Mouse (Mus musculus) heart, adult 11 months (tissue): ENCODE measurements around the gene Tns3.
A peak's percentile ranks its signal among the peaks of the same experiment; 100 is the strongest.

ENCODE experiments used
- DNase-seq: peaks from one replicate; pipeline ENCODE4 v3.0.0; 2022

Gene Tns3

DNA sequence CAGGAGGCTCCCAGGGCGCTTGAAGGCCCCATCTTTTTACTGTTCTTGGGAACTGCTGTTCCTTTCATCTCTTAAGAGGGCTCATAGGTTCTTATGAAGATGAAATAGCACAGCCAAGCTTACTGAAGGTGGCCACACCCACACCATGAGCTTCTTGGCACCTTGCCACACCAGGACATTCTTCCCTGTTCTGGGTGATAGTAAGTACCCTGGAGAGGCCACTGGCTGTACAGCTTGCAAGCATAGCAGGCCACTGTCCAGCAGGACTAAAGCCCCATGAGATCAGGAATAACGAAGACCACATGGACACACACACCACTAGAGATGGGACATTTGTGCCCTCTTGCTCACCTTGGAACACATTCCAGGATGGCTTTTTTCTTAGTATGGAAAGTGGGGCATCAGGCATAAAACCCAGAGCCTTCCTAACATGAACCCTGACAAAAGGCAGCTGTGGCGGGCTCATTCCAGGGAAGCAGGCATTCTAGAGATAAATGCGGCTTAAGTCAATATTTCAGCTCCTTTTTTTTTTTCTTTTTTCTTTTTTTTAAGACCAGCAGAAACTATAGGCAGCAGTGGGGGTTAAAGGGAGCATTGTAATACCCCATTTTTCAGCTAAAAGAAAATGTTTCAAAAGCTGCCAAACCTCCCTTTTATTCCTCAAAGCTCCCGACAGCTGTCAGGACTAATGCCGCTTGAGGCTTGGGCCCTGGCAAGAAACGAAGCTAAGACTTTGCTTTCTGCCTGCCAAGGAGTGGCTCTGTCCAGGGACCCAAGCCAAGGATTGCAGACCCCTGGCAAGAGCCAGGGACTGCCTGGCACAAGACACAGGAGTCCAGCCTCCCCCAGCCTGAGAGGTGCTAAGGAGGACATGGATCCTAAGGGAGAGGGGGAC is 150.7 kb downstream of the Tns3 start:
- peak; percentile 94 for DNase-seq

- DNase-seq, result peak; percentile 68
Observed at GRCm38 (mm10) chr11:8510294-8510693, 154.0 kb downstream of the Tns3 start.

GRCm38 (mm10) chr11:8509614-8510013 is 154.7 kb downstream of the Tns3 start:
- no peak for DNase-seq

DNA sequence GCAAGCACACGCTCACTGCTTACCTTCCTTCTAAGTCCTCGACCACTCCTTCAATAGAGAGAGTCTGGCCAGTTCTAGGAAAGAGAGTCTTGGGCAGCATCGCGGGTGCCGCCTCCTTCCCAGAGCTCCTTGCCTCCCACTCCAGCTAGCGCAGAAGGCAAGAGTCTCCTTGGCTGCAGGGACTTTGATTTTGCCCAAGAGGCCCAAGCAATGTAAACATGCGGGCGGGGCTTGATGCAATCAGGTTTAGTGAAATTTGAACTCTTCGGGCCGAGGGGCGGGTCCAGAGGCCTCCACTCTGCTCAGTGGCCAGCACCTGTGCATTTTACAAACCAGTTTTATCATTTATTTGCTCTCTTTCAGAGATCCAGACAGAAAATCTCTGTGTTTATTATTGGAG is 160.6 kb downstream of the Tns3 start:
- DNase-seq, result no peak

DNA sequence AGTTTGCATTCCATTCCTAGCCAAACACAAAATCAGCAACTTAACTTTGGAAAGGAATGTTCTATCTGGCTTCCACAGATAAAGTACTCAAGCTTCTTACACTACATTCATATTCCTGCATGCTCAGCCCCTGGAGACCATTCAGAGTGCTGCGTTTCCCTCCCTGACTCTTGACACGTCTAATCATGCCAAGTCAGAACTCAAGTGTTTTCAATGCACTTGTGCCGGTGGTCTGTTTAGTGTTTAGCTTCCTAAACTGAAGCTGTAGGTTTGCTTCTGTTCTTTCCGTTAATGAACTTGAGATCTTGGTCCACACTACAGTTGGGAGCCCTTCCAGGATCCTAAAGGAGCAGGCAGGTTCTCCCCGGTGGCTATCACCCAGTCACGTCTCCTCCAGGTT is 163.5 kb downstream of the Tns3 start:
- peak; percentile 87 for DNase-seq

GRCm38 (mm10) chr11:8497136-8497535 is 167.2 kb downstream of the Tns3 start:
- DNase-seq, result peak; percentile 94

DNA sequence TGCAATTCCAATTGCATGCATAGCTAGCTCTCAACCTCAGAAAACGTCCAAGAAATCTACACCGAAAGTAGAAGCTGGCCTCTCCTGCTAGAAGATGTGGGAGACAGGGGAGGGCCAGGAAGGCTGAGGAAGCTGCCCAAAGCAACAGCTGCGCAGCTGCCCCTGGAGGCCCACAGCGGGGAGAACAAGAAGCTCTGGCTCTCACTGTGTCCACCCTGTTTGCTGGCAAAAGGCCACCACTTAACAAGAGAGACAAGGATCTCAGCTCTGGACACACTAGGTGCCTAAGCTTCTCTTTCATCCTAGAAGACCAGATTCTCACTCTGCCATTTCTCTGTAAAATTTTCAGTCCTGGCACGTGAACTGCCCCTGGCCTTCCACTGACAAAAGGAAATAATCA is 167.6 kb downstream of the Tns3 start:
- peak; percentile 98 for DNase-seq

DNA sequence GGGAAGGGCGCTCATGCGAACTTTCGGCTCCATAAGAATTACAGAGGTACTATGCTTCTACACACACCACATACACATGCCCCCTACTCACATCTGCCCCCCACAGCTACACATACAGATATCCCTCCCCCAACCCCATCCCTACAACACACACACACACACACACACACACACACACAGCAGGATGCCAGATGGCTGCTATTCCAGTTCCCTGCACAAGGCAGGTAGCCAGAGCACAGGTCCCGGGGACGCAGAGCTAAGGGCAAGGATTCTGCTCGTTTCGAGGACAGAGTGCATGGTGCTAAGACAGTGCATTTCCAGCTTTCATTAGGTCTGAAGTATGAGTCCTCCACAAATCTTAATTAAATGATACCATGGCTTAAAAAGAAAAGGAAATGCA is 168.5 kb downstream of the Tns3 start:
- no peak for DNase-seq

- no peak for DNase-seq
Observed at GRCm38 (mm10) chr11:8495036-8495435, 169.3 kb downstream of the Tns3 start.

DNA sequence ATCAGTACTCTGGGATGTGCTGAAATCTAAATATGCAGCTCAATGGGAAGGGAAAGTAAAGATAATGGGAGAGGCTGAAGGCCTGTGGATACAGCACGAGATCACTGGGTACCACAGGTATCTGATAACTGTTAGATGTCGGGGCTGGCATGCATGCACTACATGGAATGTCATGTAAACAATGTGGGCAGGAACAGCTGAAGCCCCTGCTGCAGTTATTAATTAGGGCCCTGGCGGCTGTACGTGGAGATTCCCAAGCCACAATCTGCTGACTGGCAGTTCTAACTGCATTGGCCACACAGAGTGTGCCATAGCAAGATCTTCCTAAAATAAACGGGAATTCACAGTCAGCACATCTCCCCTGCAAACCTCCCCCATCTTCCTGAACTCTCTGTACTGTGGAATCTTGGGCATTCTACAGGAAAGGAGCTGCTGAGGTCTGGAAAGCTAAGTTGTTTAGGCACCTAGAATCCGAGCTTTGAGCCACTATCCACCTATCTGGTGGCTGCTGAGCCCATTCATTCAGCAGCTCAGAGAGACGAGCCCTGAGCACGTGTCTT is 170.3 kb downstream of the Tns3 start:
- DNase-seq, result no peak

DNA sequence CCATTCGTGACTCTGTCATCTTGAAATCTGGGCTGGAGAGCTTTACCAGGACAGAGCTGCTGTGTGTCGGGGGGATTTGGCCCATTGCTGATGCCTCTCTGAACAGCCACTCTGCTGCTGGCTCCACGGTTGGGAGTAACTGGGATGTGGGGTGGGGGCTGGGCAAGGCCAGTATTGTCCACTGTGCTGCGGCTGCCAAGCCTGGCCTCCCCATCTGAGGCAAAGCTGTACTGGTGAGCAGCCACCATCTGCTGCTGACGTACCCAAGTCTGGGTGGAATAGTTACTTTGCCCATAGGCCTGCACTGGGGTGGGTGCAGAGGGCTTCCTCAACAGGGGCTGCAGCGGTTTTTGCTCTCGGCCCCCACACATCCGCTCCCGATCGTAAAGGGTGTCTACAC is 172.0 kb downstream of the Tns3 start:
- no peak for DNase-seq

DNA sequence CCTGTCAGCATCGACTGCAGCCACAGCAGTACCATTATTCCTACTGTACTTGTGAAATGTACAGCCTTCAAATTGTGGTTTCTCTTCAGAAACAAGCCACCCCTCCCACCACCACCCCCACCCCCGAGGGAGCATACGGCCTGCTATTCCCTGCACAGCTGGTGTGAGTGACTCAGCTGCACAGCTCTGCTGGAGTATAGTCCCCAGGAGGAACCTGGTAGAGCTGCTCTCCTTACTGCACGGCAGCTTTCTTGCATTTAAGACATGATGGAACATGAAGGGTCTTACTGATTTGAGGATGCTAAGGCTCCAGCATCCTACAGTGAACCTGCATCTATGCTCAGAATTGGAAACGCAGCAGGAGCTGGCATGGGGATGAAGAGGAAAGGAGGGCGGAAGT is 176.1 kb downstream of the Tns3 start:
- peak; percentile 86 for DNase-seq

DNA sequence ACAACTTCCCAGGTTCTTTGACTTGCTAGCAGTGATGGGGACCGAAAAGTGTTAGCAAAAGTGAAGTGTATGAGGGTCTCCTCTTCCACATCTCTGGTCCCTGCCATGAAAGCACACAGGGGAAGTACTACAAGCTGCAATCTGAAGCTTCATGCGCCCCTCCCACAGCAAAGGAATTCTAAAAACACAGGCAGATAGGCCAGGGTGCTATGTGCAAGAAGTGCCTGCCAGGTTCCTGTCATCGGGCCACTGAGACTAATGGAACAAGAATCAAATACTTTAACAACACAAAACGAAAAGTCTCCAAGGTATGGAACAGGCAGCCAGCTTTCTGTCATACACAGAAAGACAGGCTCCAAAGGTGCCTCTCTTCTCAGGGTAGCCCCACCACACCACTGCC is 177.8 kb downstream of the Tns3 start:
- peak; percentile 95 for DNase-seq

- no peak for DNase-seq
Observed at GRCm38 (mm10) chr11:8484538-8484937, 179.8 kb downstream of the Tns3 start.

GRCm38 (mm10) chr11:8482721-8483120 is 181.6 kb downstream of the Tns3 start:
- DNase-seq, result no peak

GRCm38 (mm10) chr11:8481962-8482361 is 182.4 kb downstream of the Tns3 start:
- DNase-seq, result no peak

GRCm38 (mm10) chr11:8481529-8481928 is 182.8 kb downstream of the Tns3 start:
- no peak for DNase-seq

DNA sequence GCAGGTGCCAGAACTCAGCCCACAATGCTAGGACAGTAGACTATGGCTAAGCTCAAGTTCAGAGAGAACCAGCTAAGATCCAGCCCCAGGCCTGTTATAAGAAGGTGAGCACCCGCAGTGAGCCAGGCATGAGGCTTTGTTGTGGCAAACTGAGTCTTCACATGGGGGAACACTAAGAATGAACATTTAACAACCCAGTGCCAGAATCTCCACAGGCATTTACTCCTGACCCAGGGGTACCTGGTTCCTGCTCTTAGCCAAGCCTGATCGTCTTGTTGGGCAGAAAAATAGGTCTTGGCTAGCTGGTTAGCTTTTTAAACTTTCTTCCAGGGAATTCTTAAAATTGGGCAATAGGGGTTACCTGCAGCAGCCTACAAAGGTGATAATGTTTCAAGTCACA is 184.5 kb downstream of the Tns3 start:
- no peak for DNase-seq

DNA sequence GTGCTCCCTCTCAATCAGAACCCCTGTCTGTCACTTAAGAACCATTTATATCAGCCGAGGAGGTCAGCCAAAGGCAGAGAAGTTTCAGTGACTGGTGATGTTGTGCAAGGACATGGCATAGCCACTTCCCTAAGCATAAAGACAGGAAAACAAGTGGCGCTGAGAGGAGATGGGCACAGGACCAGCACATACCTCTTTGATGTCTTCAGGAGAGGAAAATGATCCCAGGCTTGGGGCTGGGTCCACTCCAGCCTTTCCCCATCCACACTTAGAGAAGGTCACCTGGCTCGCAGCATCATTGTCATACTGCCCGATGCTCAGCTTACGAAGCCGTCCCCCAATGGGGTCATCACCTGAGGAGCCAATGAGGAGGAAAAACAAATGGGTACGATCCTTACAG is 185.0 kb downstream of the Tns3 start:
- no peak for DNase-seq

DNA sequence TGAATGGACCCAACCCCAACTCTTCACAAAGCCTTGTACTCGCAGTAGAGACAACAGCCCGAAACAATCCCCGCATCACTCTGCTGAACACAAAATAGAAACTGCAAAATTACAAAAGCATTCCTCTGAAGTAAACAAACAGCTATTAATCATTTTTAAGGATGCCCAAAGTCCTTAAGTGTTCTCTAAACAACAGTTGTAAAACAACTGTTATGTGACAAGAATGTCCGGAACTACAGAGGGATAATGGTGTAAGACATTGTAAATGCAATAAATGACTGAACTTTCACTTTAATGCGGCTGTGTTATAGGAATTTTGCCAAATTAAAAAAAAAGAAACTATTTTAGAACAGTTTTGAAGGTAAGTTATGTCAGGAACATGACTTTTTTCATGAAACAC is 190.7 kb downstream of the Tns3 start:
- no peak for DNase-seq

GRCm38 (mm10) chr11:8472439-8472838 is 191.9 kb downstream of the Tns3 start:
- DNase-seq, result no peak

- DNase-seq, result no peak
Observed at GRCm38 (mm10) chr11:8471535-8471934, 192.8 kb downstream of the Tns3 start.

- DNase-seq, result no peak
Observed at GRCm38 (mm10) chr11:8469537-8469936, 194.8 kb downstream of the Tns3 start.
